Mouse (Mus musculus): ENCODE measurements at regions not wholly inside any gene's neighbourhood (a gene's known extent, or its start where the extent isn't known, plus 50 kb on each side); places are given as distances from the start of the nearest gene placed in this dataset.

DNA sequence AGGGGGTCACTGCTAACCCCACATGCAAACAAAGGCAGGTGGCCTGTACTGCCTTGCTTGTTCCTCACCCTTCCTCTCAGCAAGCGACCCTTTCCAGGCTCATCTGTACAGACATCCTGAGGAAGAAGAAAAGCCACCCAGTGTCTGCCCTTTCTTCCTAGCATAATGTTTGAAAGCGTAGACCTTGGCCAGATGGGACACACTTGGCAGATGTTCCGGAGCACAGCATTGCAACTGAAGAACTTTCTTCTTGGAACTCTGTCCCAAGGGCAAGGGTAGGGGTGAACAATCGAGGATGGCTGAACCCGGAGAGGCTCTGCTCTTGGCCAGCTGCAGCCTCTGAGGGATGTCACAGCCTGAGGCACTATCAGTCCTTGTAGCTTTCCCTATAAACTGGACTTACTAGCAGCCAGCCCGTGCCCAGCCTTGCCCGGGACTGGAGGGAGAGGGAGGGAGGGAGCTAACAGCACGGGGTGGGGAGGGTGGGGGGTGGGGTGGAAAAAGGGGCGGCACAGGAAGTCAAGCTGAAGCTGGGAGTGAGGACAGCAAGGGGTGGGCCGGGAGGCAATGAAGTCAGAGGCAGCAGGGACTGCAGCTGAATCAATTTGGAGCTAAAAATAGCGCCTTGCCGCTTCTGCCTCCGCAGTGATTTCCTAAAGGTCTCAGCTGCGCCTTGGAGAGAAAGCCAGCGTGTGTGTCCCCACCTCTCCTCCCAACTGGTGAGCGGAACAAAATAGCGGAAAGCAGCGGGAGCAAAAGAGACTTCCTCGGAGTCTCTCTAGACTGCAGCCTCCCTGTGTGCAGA, 450.2 kb downstream of the Prr30 start:
- TF ChIP-seq CTCF (IDR thresholded peaks at IDR 0.05) = no peak
- no peak; the same call in none of the 2 replicates for TF ChIP-seq POLR2A (IDR thresholded peaks at IDR 0.05; ENCODE audit: insufficient read depth, low read depth, low read length)

All from heart, adult 2 months (tissue).